Mouse (Mus musculus) layer of hippocampus, postnatal 14 days (tissue): ENCODE measurements around the gene Tdrd12. TPM values are rescaled to one million over a fixed set of nuclear protein-coding genes. Genes with fewer than 3 reads are reported as not detected.
"Not testable (repeated sequence)": the region's sequence is repeated elsewhere in the genome, so short reads cannot be mapped to it uniquely, and the experiment has no call there.

Experiments
- DNase-seq, 2 experiments: peaks; one replicate each; pipeline ENCODE4 v3.0.0; 2021 to 2022; ENCODE audit warnings: low spot score in 2 of 2, mixed read lengths in 1 of 2
- long read RNA-seq, 2 experiments: library from polyadenylated mRNA; stranded (forward); transcript quantifications; one replicate each; pipeline ENCODE4 v2.0.0; 2021
- total RNA-seq, 2 experiments: library from RNA; stranded (reverse); gene quantifications; 2 replicates each; pipeline ENCODE4 v1.2.3; 2021

Gene Tdrd12
- 1 to 10 TPM in 1 of 2 experiments, under 1 TPM in 1; 0.46 to 1.3 TPM for total RNA-seq
- long read RNA-seq, experiment 1: 0 reads
- long read RNA-seq, experiment 2, partial matches to known transcripts: 0 of 1 reads
- long read RNA-seq, experiment 2, other reads (novel, unspliced or antisense): 1 of 1 reads

DNA sequence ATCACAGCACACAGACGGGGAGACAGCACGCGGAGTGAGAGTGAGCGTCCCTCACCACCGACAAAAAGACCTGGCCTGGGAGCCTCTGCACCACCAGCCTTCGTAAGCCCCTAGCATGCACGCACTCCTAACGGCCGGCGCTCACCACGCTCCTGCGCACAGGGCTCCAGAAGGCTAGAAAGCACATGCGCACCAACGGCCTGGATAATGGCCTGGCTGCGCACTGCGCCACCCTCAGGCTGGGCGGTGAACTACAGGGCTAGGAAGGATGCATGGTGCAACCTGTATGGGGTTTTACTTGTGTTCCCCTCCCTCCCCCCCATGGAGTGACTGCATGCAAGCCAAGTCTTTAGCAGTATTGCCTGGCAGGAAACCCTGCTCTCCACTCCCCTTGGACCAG is at the start of gene Tdrd12:
Gene Tdrd12 (minus strand): TSS at position 184 of the 400 bp plus-strand sequence.
- no peak for DNase-seq

- DNase-seq: no peak
Observed at GRCm38 (mm10) chr7:35586906-35587445, 49.4 kb upstream of the Tdrd12 start.

DNA sequence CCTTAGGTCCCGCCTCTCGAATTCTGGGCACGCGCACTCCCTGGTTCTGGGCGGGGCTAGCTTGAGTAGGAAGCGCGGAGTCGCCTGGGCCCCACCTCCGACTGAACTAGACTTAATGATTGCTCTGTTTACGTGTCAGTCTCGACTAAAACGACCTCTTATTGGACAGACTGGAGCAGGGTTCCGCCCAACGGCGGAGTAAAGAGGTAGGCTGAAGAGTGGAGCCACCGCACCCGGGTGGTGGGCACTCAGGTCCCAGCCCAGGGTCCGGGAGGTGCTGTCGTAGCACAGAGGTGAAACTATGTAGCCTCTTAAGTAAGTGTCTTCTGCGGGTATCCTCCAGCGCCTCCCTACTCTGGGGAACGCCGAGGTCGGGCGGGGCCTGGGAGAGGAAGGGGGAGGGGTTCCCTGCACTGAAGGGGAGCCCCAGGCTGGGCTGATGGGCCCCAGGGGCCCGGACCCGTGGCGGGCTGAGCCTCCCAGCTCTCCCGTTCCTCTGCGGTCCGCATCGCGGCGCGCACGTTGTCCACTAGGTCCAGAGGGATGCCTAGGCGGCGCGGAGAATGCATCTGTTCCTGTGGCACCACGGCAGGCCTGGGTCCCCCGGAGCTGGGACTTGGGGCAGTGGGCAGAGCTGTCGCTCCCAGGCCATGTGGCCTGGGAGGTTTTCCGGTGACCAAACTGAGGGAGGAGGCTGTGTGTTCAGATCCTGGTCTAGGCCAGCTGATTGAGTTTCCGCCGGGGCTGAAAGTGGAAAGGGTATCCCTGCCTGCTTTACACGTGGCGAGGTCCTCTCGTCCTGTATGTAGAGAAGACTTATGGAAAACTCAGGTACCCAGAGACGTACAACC is 48.7 kb upstream of the Tdrd12 start, which contains the start of gene Ankrd27:
Gene Ankrd27 (plus strand): TSS at position 190 of the 851 bp plus-strand sequence.
- DNase-seq: peak; percentile 97 to 98

DNA sequence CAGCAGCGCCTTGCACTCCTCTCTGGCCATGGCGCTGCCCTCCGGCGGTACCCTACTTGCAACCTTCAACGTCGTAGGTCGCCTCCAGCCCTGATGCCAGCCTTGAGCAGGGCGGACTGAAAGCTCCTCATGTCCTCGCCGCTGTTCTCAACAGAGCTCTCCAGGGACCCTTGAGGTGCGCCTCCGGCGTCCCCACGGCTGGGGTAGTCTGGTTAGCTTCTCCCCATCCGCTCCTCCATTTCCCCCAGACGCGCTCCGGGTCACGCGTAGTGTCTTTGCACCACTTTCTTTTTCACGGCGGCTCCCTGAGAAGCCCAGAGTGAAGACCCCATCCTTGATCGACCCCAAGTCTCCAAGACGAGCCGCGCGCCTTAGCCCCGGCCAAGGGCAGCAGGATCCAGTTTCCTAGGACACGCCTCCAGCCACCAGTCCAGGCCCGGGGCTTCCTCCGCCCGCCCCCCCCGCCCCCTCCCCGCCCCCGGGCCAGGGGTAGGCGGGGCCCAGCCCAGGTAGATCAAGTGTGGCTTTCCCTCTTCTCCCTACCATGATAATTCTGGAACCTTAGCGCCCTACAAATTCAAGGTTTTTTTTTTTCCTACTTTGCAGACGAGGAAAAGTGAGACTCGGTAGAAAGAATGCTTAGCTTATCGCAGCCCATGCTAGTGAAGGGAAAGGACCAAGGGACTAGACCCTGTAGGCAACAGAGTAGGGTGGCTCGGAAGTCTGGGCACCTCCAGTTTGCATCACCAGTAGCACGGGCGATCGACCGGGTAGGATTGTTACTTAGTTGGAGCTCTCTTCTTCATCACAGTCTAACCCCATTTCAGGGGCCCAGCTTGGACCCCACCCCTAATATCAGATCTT is 47.9 kb upstream of the Tdrd12 start, which contains the start of gene Rgs9bp:
Gene Rgs9bp (minus strand): TSS at position 392 of the 864 bp plus-strand sequence.
- no peak for DNase-seq

GRCm38 (mm10) chr7:35584786-35585190 is 47.2 kb upstream of the Tdrd12 start:
- no peak for DNase-seq

GRCm38 (mm10) chr7:35584068-35584785 is 46.7 kb upstream of the Tdrd12 start:
- DNase-seq: no peak

- DNase-seq: no peak
Observed at GRCm38 (mm10) chr7:35583476-35584025, 46.0 kb upstream of the Tdrd12 start.

GRCm38 (mm10) chr7:35582719-35583118 is 45.2 kb upstream of the Tdrd12 start:
- DNase-seq: no peak

GRCm38 (mm10) chr7:35579849-35580248 is 42.3 kb upstream of the Tdrd12 start:
- no peak for DNase-seq

GRCm38 (mm10) chr7:35570883-35571282 is 33.3 kb upstream of the Tdrd12 start:
- DNase-seq: not testable (repeated sequence)

- not testable (repeated sequence) for DNase-seq
Observed at GRCm38 (mm10) chr7:35569724-35570123, 32.2 kb upstream of the Tdrd12 start.

- not testable (repeated sequence) for DNase-seq
Observed at GRCm38 (mm10) chr7:35565965-35566364, 28.4 kb upstream of the Tdrd12 start.

DNA sequence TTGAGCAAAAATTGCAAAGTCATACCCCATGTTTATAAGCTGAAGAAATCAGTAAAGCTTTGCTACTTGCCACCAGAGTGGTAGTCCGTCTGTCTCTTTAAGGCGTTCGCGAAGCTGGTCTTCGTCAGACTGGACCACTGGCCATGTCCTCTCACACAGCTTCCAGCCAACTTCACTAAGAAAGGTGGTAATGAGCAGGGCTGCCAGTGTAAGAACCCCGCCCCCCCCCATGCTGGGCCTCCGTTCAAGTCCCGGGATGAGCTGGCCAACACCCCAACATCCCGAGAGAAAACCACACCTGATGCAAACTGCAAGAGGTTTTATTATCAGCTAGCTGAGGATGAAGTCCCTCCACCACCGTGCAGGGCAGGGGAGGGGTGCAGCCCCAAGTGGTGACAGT is 27.3 kb upstream of the Tdrd12 start:
- not testable (repeated sequence) for DNase-seq

GRCm38 (mm10) chr7:35564067-35564865 is 26.7 kb upstream of the Tdrd12 start:
- DNase-seq: no peak

DNA sequence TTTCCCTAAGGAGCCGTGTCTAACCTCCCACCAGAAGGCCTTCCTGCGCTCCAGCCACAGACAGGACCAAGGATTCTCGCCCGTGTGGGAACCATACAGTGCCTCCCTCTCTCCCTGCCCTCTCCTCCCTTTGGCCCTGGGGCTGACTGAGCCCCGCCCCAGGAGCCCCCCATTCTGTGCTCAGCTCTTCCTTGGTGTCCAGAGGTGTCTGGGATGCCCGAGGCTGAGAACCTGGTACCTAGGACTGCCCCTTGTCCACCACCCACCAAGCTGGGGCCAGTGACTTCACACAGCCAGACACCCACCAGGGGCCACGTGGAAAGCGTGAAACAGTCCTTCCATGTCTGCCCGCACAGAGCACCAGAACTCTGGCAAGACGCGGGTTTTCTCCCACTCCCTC is 25.5 kb upstream of the Tdrd12 start:
- DNase-seq: no peak

GRCm38 (mm10) chr7:35559838-35560237 is 22.3 kb upstream of the Tdrd12 start:
- no peak for DNase-seq

GRCm38 (mm10) chr7:35558681-35559080 is 21.1 kb upstream of the Tdrd12 start:
- no peak for DNase-seq

- DNase-seq: no peak
Observed at GRCm38 (mm10) chr7:35557577-35557976, 20.0 kb upstream of the Tdrd12 start.

- DNase-seq: no peak
Observed at GRCm38 (mm10) chr7:35556905-35557304, 19.4 kb upstream of the Tdrd12 start.
